Mouse (Mus musculus) cerebellum, adult 8-10 months (tissue): ENCODE measurements at regions not wholly inside any gene's neighbourhood (a gene's known extent, or its start where the extent isn't known, plus 50 kb on each side); places are given as distances from the start of the nearest gene placed in this dataset.

Source experiments
- DNase-seq: peaks from one replicate; pipeline ENCODE4 v3.0.0; 2022

DNA sequence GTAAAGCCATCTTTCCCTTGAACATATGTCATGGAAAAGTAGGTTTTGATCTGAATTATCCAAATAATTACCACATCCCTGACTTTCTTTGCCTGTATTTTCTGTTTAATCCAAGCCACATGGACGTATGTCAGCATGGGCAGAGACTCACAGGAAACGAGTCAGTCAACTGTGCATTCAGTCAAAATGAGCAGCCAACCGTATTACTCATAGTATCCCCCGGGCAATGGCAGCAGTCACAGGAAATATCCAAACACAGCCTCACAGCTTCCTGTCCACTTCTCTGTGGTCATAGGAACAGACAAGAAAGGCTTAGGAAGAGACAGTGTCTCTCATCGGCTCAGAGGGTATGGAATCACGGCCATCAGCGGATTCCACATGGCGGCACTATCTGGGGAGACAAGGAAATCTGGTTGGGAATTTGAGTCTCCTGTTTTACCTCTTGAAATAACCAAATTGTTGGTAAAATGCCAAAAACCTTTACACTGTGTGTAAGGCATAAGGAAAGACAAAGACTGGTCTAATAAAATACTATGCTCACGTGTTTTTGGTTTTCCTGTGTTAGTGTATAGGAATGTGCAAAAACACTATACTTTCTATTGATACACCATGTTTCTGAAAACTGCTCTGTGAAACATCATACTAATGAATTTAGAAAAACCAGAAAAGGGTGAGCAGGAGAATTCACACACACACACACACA lies 313.5 kb upstream of the Nfe2l3 start:
- no peak for DNase-seq

DNA sequence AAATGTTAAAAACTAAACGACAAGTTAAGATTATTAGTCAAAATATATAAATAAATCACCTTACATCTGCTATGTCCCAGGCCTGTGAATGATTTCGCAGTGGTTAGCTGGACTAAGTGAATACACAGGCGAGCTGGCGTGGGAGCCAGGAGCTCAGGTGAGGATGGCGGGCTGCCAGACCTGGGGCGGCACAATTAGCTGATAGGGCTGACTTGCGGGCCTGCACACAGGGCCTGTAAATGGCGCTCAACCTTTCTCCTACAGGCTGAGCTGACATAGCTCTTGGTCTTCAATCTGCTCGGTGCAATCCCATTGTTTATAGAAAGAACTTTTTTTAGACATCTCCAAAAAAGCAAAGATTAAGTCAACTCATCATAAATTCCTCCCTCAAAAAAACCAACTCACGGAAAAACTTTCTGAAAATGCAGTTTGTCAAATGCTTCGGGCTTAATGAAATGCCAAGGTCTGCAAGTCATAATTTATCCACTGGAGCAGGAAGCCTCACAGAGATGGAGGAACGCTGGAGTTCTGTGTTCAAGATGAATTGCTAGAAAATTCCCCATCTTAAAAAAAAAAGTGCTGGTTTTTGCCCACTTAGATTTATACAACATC lies 312.7 kb upstream of the Nfe2l3 start:
- DNase-seq, result no peak

DNA sequence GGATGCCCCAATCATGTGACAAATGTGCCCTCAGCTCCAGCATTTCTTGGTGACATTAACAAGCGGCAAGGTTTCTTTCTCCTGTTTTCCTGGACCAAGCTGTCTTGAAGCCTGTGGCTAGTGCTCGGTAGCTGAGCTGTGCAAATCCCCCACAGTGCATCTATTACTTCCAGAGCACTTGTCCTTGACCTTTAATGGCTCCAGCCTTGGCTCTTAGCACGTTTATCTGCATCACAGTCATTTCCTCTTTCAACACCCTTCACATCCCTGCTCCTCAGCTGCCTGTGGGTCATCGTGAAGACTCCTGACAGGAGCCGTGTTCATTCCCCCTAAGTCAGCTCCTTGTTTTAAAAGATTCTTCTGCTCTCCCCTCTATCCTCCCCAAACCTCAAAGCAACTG lies 309.5 kb upstream of the Nfe2l3 start:
- no peak for DNase-seq

DNA sequence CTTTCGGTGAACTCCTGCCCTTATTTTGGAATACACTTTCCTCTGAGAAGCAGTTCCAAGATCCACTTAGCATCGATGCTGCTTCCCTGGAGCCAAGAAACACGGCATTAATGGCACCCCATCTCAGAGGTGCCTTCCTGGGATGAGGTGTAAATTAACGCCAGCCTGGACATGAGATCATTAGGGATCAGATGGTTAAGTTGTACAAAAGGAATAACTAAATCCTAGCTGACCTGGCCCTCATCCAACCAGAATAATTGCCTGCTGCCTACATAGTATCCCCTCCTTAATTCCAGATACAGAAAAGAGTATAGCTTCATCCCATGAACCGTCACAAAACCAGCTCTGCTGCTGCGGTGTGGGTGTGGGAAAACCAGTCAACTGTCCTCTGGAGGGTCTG lies 304.6 kb upstream of the Nfe2l3 start:
- no peak for DNase-seq

DNA sequence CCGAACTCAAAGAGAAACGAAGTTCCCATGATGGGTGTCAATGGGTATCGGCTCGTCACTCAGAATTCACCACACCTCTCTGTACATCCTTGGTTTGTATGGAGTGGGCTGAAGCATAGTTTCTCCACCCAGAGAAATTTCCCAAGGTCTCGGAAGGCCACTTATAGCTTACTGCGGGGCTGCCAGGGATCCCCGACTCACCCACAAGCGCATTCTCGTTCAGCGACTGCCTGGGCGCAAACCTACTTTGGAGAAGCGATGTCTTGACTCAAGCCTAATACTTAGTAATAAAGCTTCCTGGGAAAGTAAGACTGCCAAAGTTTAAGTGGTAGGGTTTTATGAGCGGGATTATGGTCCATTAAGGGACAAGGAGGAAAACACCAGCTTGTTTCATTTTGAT lies 303.4 kb upstream of the Nfe2l3 start:
- no peak for DNase-seq

DNA sequence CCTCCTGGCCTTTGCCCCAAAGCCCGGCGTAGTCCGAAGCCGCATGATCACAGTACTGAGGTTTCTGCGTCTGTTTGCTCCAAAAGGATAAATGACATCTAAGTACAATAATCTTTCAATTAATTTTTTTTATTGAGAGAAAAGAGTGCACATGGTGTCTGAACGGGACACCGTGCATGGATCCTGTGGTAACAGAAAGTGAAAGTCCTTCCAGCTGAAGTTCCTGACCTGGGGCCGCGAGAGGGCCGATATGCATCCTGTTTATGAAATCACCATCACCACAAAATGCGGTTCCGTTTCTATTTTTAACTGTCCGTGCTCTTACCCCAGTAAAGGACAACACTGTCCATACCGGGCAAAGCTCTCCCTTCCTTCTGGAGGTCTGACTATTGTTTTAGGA lies 302.9 kb upstream of the Nfe2l3 start:
- no peak for DNase-seq

DNA sequence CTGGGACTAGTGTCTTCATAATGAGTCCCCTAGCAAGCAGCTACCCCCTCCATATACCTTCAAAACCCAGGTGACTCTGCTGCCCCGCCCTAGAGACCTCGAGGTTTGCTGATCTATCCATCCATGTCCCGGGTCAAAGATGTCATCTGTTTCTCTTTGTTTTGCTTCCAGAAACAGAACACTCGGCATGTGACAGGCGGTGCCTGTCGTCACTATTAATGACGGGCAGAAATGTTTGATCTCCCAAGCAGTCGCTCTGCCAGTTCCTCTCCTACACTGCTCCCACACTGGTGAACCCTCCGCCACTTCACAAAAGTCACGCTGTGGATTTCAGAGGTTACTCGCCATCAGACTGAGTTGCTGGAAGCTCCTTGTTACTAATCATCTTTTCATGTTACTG lies 287.7 kb upstream of the Nfe2l3 start:
- no peak for DNase-seq

DNA sequence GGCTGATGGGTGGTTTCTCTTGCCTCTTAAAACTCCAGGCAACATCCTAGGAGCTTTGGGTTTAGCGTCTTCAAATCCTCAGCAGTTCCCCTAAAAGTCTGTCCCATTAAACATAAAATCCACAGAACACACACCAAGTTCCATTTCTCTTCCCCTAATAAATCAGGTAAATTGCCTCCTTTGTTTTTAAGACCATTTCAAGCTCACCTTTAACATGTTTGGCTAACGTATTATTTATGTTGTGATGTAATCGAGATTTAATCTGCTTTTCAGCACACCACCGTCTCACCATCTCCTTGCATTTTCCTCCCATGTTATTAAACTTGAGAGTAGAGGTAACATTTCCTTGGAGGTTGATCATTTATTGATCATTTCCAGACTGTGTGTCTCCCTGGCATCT lies 286.6 kb upstream of the Nfe2l3 start:
- no peak for DNase-seq

DNA sequence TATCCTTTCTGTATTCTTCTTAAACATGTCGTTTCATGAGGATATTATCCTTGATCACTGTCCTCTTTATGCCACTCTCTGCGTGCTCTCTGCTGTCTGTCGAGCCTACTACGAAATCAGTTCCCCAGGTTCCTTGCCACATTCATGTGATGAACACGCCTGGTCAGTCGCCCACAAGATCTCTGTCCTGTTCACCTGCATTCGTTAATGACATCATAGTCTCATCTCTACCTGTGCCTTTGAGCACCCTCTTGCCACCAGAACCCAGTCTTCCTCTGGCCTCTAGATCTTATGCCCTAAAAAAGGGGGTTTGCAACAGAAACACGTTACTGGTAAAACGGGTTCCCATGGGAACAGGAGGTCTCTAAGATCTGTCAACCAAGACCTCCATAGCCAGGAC lies 283.6 kb upstream of the Nfe2l3 start:
- DNase-seq, result no peak

DNA sequence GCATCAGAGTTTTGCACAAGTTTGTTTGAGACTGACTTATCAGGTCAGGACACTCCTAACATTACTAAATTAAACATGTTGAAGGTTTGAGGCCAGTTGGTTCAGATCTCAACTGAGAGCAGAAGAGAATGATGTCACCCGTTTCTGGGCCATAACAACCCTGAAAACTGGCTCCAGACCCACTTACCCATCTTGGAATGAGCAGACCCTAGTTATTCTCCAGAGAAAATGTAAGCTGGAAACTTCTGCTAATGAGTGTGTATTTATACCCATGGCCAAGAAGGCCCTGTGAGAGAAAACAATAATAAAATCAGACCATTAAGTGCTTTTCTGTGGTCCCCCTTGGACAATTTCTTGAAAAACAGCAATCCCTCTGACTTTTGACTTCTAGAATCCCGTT lies 282.4 kb upstream of the Nfe2l3 start:
- no peak for DNase-seq

DNA sequence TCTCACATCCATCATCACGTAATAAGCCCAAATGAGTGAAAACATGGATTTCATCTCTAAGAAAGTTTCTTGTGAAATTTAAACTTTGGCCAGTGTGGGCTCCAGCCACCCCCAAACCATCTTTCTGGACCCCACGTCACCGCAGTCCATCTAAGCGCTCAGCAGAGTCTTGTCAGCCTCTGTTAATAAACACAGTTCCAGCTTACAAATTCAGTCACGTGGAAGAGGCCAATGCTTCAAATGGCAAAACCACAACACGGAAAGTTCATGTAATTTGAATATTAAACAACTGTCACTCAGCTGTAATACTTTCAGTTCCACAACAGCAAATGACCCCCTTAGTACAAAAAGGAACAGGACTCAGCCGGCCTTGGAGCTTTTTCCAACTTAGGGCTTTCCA lies 282.0 kb upstream of the Nfe2l3 start:
- no peak for DNase-seq

DNA sequence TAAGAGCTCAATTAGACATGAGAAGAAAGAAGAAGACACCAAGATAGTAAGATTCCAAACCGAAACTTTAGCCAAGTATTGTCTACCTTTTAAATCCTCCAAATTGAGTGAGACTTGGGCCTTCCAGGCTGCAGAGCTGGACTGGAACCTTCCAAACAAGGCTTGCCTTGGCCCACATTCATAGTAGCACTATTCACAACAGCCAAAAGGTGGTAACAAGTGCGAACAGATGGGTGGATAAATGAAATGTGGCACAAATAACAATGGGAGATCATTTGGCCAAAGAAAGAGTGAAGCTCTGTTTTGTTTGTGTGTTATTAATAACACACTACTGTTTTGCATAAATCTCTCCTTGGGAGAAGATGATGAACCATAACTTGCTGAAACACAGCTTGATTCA lies 281.6 kb upstream of the Nfe2l3 start:
- DNase-seq, result peak; percentile 41

DNA sequence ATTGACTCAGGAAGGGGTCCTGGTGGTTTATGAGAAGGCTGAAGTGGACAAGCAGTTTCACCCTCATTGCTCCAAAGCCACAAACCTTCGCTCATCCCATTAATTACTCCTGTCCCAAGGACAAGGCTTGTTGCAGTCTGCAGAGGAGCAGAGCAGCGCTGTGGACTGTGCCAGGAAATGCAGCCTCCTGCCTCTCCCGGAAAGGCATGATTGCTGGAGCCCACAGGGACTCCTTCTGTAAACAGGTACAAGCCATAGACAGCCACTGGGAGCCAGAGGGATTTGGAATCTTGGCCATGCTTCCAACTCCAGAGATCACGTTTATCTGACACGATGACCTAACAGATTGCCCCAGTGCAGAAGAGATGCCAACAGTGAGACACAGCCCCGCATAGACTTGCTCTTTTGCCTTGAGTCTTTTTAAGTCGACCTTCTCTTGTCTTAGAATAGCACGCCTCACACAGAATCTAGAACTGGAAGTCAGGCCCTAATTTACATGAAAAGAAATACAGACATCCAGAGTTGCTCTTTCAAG lies 275.6 kb upstream of the Nfe2l3 start:
- DNase-seq, result no peak

DNA sequence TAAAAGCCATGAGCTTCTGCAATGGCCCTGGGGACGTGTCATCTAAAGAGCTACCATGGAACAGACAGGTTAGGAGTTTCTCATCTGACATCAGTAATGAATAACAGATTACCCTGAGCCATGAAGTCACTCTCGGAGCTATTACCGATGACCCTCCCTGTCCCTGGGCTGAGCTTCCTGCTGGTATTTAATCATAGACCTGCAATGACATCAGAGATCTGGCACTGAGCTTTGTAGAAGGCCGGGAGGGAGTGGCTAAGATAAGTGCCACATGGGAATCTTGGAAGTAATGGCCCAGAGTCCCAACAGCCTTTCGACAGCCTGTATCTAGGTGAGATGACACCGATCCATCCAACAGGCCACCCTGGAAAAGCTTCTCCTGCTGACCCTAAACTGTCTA lies 271.3 kb upstream of the Nfe2l3 start:
- no peak for DNase-seq

DNA sequence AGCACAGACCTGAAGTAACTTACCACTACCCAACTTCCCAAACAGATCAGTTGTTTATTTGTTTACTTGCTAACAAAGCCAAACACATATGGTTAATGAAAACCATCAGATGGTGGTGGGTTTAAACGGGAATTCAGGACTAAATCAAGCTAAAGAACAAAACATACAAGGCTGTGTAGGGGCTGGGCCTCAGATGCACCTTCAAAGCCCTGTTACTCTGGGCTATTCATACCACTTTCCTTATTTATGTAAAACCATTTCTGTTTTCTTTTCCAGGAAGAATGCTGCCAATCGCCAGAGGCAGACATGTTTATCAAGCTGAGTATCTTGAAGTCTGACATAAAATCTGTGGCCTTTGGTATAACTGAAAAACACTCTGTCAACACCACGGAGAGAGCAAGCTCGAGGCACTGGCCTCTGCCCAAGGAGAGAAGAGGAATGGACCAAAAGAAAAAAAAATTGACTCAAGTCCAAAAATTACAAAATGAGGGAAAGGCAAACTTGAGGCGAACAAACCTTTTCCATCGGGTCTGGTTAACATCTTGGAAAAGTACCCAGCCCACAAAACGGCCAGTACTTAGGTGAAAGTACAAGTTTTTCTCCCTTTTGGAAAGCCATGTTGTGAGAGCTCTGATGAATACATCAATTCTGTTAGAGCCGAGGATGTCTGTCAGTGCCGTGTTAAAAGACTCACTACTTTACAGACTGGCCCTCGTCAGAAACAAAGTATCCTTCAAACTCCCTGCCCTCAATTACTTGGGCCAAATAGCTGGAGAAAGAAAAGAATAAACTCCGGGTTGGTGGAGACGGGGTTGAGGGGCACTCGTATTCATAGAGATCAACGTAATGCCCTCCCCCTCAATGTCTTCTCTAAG lies 270.0 kb upstream of the Nfe2l3 start:
- no peak for DNase-seq

DNA sequence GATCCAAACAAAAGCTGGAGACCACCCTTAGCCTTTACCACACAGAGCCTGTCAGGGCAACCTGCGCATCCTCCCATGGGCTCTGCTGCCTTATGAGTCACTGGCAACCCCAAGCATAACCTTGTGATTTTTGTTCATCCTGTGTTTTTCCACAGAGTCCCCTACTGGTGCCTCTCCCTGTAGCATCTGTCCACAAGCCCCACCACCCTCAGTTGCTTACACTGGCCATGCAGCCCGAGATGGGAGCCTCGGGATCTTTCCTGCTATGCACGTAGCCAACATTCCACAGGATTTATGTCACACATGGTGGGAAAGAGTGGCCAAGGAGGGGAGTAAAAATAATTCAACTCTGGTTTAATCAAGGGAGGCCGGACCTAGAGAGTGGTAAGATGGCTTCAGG lies 269.2 kb upstream of the Nfe2l3 start:
- no peak for DNase-seq

DNA sequence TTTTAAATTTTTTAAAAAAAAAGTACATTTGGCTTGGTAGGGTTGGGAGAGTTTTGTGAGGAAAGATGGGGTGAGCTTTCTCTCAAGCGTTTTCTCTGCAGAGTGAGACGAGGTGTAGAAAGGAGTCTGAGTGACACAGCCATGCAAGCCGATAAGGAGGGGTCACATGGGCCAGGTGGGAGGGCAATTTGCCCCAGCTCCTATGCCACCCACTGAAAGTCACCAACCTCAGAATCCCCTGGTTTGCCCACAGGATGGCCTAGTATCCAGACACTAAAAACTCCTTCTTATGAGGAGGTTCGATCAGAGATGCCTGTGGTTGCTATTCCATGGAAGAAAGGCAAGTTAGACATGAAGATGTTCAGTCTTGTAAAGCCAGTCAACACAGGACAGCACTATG lies 268.6 kb upstream of the Nfe2l3 start:
- no peak for DNase-seq

DNA sequence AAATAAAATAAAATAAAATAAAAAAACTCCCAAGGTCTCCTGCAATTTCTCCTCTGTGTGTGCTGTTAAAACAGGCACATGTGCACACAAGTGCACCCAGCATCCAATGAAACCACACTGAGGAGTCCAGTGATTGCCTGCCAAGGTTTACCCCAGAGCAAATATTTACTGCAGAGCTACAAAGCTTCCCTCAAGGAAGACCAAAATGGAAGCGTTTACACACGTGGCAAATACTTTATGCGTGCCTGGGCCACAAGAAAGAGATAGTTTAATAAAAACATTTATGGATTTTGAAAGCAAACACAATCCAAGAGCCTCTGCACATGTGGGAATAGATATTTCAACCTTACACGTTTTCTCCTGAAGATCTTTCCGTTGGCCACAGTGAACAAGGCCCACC lies 265.4 kb upstream of the Nfe2l3 start:
- no peak for DNase-seq

DNA sequence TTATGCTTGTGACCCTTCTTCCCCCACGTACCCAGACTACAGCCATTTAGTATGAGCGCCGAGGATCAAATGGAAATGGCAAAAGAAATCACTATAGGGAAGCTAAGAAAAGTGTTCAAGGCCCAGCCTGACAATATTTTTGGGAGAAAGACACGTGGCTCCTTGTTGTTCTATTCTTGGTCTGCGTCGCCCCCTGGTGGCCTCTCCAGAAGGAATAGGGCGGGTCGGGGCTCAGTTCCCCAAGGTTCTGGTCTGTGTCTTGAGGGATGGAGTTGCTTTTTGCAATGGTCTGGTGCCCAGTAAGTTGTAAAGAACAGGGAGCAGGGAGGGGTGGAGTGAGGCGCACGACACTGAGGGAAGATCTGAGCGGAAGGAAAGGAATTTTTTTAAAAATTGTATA lies 264.4 kb upstream of the Nfe2l3 start:
- peak; percentile 58 for DNase-seq

DNA sequence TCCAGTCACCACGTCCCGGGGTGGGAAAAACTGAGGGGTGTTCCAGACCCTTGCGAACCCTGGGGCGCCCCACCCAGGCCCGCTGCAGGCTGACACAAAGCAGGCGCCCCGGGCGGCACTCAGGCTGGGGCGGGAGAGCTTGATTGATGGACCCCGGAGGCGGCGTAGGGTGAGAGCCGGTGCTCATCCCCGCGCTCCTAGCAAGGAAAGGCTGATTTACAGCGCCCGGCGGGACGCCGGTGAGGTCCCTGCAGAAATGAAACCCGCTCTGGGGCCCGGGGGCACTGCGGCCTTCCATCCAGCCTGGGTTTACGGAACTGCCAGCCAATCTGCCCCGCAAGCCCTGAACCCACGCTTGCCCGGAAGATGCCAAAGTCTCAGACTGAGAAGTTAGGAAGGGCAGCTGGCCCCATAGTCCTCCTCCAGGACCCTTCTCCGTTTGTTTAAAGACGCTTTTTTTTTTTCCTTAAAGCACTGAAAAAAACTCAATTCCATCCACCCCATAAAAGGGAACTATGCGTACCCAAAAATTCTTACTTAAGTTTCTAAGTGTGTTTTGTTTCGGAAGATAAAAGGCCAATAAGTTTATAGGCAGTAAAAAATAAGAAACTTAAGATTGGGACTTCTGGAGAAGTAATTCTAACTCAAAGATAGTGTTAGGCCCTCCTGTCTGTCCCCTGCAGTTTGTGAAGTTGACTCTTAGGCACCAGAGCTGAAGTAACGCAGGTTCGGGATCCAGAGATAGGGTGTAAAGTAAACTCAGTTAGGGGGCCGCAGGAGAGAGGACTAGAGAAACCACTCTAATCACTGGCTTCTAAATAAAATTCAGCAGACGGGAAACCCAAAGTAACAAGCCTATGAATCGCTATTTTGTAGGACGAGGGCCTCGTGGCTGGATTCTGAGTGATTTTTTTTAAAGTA lies 263.4 kb upstream of the Nfe2l3 start:
- DNase-seq, result no peak

DNA sequence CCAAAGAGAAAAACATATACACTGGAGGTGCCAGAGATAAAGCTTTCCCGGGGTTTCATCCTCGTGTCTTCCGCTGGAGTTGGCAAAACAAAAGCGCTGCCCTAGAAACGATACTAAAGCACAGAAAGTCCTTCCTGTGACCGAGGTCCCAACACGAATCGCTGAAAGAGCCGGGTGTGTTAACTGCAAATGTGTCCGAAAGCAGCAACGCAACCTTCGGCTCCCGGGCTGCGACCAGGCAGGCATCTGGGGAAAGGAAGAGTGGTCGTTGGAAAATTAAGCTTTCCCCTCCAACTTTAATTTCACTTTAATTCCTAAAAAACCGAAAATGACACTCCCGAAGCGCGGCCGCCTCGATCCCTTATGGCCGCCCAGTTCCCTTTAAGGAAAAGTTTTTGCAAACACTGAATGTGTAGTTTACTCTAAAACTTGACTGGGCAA lies 262.5 kb upstream of the Nfe2l3 start:
- DNase-seq, result no peak

DNA sequence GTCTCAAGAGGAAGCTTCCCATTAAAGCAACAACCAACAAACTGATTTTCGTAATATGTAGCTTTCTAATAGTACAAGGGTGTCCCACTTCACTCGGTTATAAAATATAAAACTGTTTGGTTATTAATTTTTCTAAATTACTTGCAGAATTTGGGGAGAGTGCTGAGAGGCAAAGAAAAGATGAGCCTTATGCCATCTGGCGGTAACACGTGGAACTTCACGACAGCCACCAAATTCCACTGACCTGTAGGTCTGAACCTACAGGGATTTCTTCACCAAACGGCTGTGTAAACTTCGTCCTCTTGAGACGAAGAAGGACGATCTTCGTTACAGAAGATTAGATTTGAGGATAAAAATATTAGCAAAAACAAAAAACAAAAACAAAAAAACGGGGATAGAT lies 262.1 kb upstream of the Nfe2l3 start:
- DNase-seq, result no peak

DNA sequence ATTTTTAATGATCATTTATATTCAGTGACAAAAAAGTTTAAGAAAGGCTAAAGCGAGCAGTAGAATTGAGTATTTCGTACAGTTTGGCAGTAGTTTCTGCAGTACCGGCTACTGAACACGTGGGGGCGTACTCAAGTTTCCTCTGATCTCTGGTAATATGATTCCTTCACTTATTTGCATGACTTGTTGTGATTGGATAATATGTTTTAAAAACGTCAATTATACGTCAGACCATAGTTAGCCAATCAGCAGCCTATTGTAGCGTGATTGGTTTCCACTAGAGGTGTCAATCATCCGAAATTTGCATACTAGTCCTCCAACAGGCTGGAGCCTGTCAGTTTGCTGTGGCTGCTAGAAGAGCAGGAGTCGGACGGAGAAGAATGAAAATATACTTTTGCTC lies 261.6 kb upstream of the Nfe2l3 start:
- DNase-seq, result no peak
